Mouse (Mus musculus): ENCODE data around the gene Rnls. TPM values are rescaled to one million over a fixed set of nuclear protein-coding genes. Genes with fewer than 3 reads are reported as not detected.
A peak's percentile ranks its signal among the peaks of the same experiment; 100 is the strongest.

The Rnls gene
- total and polyA plus RNA-seq, 3 experiments: 1.7 to 3.7 (median 2.8) TPM

- dilution Hi-C loops (cut with MboI; ENCODE audit: extremely low pct_ligation_motif_present, extremely low pct_unique_long_range_greater_than_20kb, low sequenced_read_pairs) (no loop called here), in situ Hi-C loops (cut with MboI; ENCODE audit: low pct_ligation_motif_present, low pct_unique_long_range_greater_than_20kb, low sequenced_read_pairs) (loop anchor here (10.0 to 25.0 kb wide), 2 partner anchors 129 to 652 kb away; no protein-coding TSS in a partner anchor)
- no peaks in the 10 kb centered on the region for H3K9me3 ChIP-seq (replicated peaks; ENCODE audit: low read length)
- no peaks in the 10 kb centered on the region for H3K4me1 ChIP-seq (ENCODE audit: control insufficient read depth in 1 of 2, insufficient read depth in 2 of 2)
- no peak overlapping the region for H3K27ac ChIP-seq (ENCODE audit: insufficient read depth, low read depth)
- no peak overlapping the region for H3K9ac ChIP-seq (ENCODE audit: insufficient read depth, low read depth)
- no peaks in the 10 kb centered on the region for H3K36me3 ChIP-seq (replicated peaks in 1 of 2; ENCODE audit: control insufficient read depth in 1 of 2, insufficient read depth in 1 of 2, low read length in 1 of 2)
- no peak overlapping the region for H3K4me2 ChIP-seq (ENCODE audit: insufficient read depth, low read depth, poor library complexity, severe bottlenecking)
- no peak overlapping the region for H3K4me3 ChIP-seq (replicated peaks in 1 of 3; ENCODE audit: low read depth in 2 of 3, low read length in 2 of 3, poor library complexity in 1 of 3)
- H3K27me3 ChIP-seq (replicated peaks): no peaks in the 10 kb centered on the region
- H3K79me2 ChIP-seq (replicated peaks; ENCODE audit: control insufficient read depth, extremely low read depth, insufficient read depth, poor library complexity, severe bottlenecking): no peaks in the 10 kb centered on the region
- peak; percentile 68 for DNase-seq (ENCODE audit: extremely low read depth)
- TF ChIP-seq CTCF (conservative IDR thresholded peaks at IDR 0.05 in 1 of 2, IDR thresholded peaks at IDR 0.05 in 1 of 2; ENCODE audit: low read depth in 2 of 2, low read length in 2 of 2) (peak; percentile 84 to 94), ZC3H11A (IDR thresholded peaks at IDR 0.05; ENCODE audit: low read depth, low read length) (peak; percentile 68), RAD21 (IDR thresholded peaks at IDR 0.05; ENCODE audit: low read depth, low read length) (peak; percentile 96), NELFE (IDR thresholded peaks at IDR 0.05; ENCODE audit: low read depth, low read length) (0 out of 2 replicates have a peak, but pooled peaks have one; percentile 27), E2F4 (IDR thresholded peaks at IDR 0.05; ENCODE audit: insufficient replicate concordance, low read depth, low read length) (no peak), POLR2A (IDR thresholded peaks at IDR 0.05; ENCODE audit: low read depth, low read length) (no peak), SMC3 (IDR thresholded peaks at IDR 0.05; ENCODE audit: low read depth, low read length) (peak; percentile 91)
Measured at GRCm38 (mm10) chr19:33366661-33367060, 25.4 kb downstream of the Rnls start.

GRCm38 (mm10) chr19:33357019-33357418 lies 35.1 kb downstream of the Rnls start:
- Histone ChIP-seq H3K36me3 (replicated peaks in 1 of 2; ENCODE audit: control insufficient read depth in 1 of 2, insufficient read depth in 1 of 2, low read length in 1 of 2) (no peaks in the 10 kb centered on the region), H3K9ac (ENCODE audit: insufficient read depth, low read depth) (no peak overlapping the region), H3K79me2 (replicated peaks; ENCODE audit: control insufficient read depth, extremely low read depth, insufficient read depth, poor library complexity, severe bottlenecking) (no peaks in the 10 kb centered on the region), H3K4me3 (replicated peaks in 1 of 3; ENCODE audit: low read depth in 2 of 3, low read length in 2 of 3, poor library complexity in 1 of 3) (no peak overlapping the region), H3K27ac (ENCODE audit: insufficient read depth, low read depth) (no peak overlapping the region), H3K9me3 (replicated peaks; ENCODE audit: low read length) (no peaks in the 10 kb centered on the region), H3K27me3 (replicated peaks) (no peaks in the 10 kb centered on the region), H3K4me1 (ENCODE audit: control insufficient read depth in 1 of 2, insufficient read depth in 2 of 2) (0 out of 4 replicates have a peak, but pooled peaks cover 0 to 2% of the 10 kb centered on the region in 2 experiments), H3K4me2 (ENCODE audit: insufficient read depth, low read depth, poor library complexity, severe bottlenecking) (no peak overlapping the region)
- in situ Hi-C loops (cut with MboI; ENCODE audit: low pct_ligation_motif_present, low pct_unique_long_range_greater_than_20kb, low sequenced_read_pairs) (loop anchor here (25.0 kb wide), 1 partner anchor 120 kb away; no protein-coding TSS in a partner anchor), dilution Hi-C loops (cut with MboI; ENCODE audit: extremely low pct_ligation_motif_present, extremely low pct_unique_long_range_greater_than_20kb, low sequenced_read_pairs) (no loop called here)
- DNase-seq (ENCODE audit: extremely low read depth): no peak
- TF ChIP-seq CHD1 (IDR thresholded peaks at IDR 0.05; ENCODE audit: low read depth, low read length) (no peak), CHD2 (IDR thresholded peaks at IDR 0.05; ENCODE audit: low read length) (no peak), MAFK (IDR thresholded peaks at IDR 0.05; ENCODE audit: insufficient replicate concordance, low read length) (no peak), ELF1 (IDR thresholded peaks at IDR 0.05; ENCODE audit: low read depth, low read length) (no peak), SIN3A (IDR thresholded peaks at IDR 0.05; ENCODE audit: low read length) (no peak), PAX5 (IDR thresholded peaks at IDR 0.05; ENCODE audit: low read length) (no peak), KAT2A (IDR thresholded peaks at IDR 0.05; ENCODE audit: insufficient replicate concordance, low read length) (no peak), E2F4 (IDR thresholded peaks at IDR 0.05; ENCODE audit: insufficient replicate concordance, low read depth, low read length) (no peak), ETS1 (conservative IDR thresholded peaks at IDR 0.05; ENCODE audit: low read depth, low read length) (no peak), USF2 (conservative IDR thresholded peaks at IDR 0.05; ENCODE audit: low read depth, low read length) (no peak), MYC (IDR thresholded peaks at IDR 0.05; ENCODE audit: low read depth, low read length) (no peak), ZKSCAN1 (IDR thresholded peaks at IDR 0.05; ENCODE audit: borderline replicate concordance, low read depth, low read length) (no peak), TBP (conservative IDR thresholded peaks at IDR 0.05; ENCODE audit: low read depth, low read length) (no peak), POLR2AphosphoS2 (IDR thresholded peaks at IDR 0.05; ENCODE audit: low read depth, low read length) (no peak), ZMIZ1 (IDR thresholded peaks at IDR 0.05; ENCODE audit: low read depth, low read length) (no peak), ZNF384 (IDR thresholded peaks at IDR 0.05; ENCODE audit: low read depth, low read length) (no peak)

All from CH12.LX (cell line).